Mouse (Mus musculus) gastrocnemius, adult 2 months (tissue): ENCODE measurements around the gene Hdac10. TPM values are rescaled to one million over a fixed set of nuclear protein-coding genes. Genes with fewer than 3 reads are reported as not detected.

Source experiments
- DNase-seq: peaks from one replicate; pipeline ENCODE4 v3.0.0; 2022
- H3K27ac ChIP-seq: fragments of 200-600 bp; 2 replicates; pipeline ENCODE4 v1.8.1; 2022; ENCODE audit warnings: mild to moderate bottlenecking
- H3K4me3 ChIP-seq: fragments of 200-600 bp; 2 replicates; pipeline ENCODE4 v1.8.1; 2022; ENCODE audit warnings: mild to moderate bottlenecking, moderate library complexity
- CTCF ChIP-seq: fragments of 200-600 bp; IDR thresholded peaks from 2 replicates; pipeline ENCODE4 v1.8.1; 2022; ENCODE audit warnings: antibody characterized with exemption, mild to moderate bottlenecking, moderate library complexity
- intact Hi-C: fragments of 180-260 bp; cut with DNase I; formaldehyde crosslinking; loops from one replicate; pipeline ENCODE4 v1.15.1; 2025
- microRNA-seq: library from miRNA; unstranded; fragments of <30 nt; microRNA quantifications from one replicate; pipeline ENCODE4 v1.2.0, GENCODE M21; 2021
- total RNA-seq, 2 experiments: library from RNA; stranded (reverse); gene quantifications; 2 replicates each; pipeline ENCODE4 v1.2.3; 2021

The Hdac10 gene
- total RNA-seq, 2 experiments from 2014 or later, result 5.9 to 6.4 TPM

GRCm38 (mm10) chr15:89074613-89075477, 53.7 kb downstream of the Hdac10 start, which contains the start of gene Trabd:
Trabd (plus strand) TSS chr15:89075124.
- peak; percentile 50 for DNase-seq
- TF ChIP-seq CTCF, result no peak
- Histone ChIP-seq H3K4me3 (peak within 1 kb of the TSS; percentile 96), H3K27ac (peak within 1 kb of the TSS; percentile 94)
- intact Hi-C loops, result loop anchor here (5.0 kb wide), 2 partner anchors 137 to 253 kb away; partner anchors contain the start of gene Ppp6r2

GRCm38 (mm10) chr15:89073993-89074603, 54.4 kb downstream of the Hdac10 start:
- intact Hi-C loops, result no loop called here
- DNase-seq, result no peak
- TF ChIP-seq CTCF, result no peak
- Histone ChIP-seq H3K27ac (peak overlapping the region; percentile 94), H3K4me3 (no peak overlapping the region)

Small RNAs within 50 kb of the gene (microRNA-seq; reads per million reads assigned to microRNA genes)
- gene Mir7118, result not detected

Other genes starting within 250 kb of the Hdac10 start
- gene Ttll8, start 174.3 kb downstream of the Hdac10 start, total RNA-seq, result not detected
- not detected for gene Mlc1, start 149.7 kb downstream of the Hdac10 start, total RNA-seq
- gene Mov10l1, start 145.8 kb downstream of the Hdac10 start, total RNA-seq, result not detected
- gene Panx2, start 69.0 kb downstream of the Hdac10 start, total RNA-seq, result not detected
- 10 to 100 TPM; 28.5 to 33.6 TPM for gene Trabd, start 53.6 kb downstream of the Hdac10 start, total RNA-seq
- 10 to 100 TPM; 13.8 to 15.6 TPM for gene Selenoo, start 39.6 kb downstream of the Hdac10 start, total RNA-seq
- 1 to 10 TPM; 6.8 to 8.4 TPM for gene Tubgcp6, start 5.6 kb downstream of the Hdac10 start, total RNA-seq
- gene Mapk12, start 12.0 kb upstream of the Hdac10 start, total RNA-seq, result 100 to 1,000 TPM; 128 TPM
- 1 to 10 TPM; 1.0 to 1.1 TPM for gene Mapk11, start 20.9 kb upstream of the Hdac10 start, total RNA-seq
- 1 to 10 TPM; 8.3 to 8.7 TPM for gene Plxnb2, start 52.1 kb upstream of the Hdac10 start, total RNA-seq
- gene Dennd6b, start 67.8 kb upstream of the Hdac10 start, total RNA-seq, result 10 to 100 TPM in 1 of 2 experiments, 1 to 10 TPM in 1; 8.9 to 10.9 TPM
- gene Ppp6r2, start 82.9 kb upstream of the Hdac10 start, total RNA-seq, result 10 to 100 TPM; 90.7 to 94.1 TPM
- gene Sbf1, start 186.6 kb upstream of the Hdac10 start, total RNA-seq, result 10 to 100 TPM; 55.1 to 70.5 TPM
- gene Adm2, start 194.0 kb upstream of the Hdac10 start, total RNA-seq, result not detected
- not detected for gene Miox, start 205.7 kb upstream of the Hdac10 start, total RNA-seq
- 10 to 100 TPM; 12.7 to 16.1 TPM for gene Lmf2, start 227.0 kb upstream of the Hdac10 start, total RNA-seq
- 10 to 100 TPM; 40.9 to 41.4 TPM for gene Ncaph2, start 227.0 kb upstream of the Hdac10 start, total RNA-seq
- gene Sco2, start 245.1 kb upstream of the Hdac10 start, total RNA-seq, result 10 to 100 TPM; 13.0 to 16.0 TPM
- gene Tymp, start 248.3 kb upstream of the Hdac10 start, total RNA-seq, result under 1 TPM; 0.25 to 0.64 TPM